Mouse (Mus musculus) lung, postnatal 10 days (tissue): ENCODE results near the gene Usp39.

Source experiments
- DNase-seq: peaks from one replicate; pipeline ENCODE4 v3.0.0; 2021

The Usp39 gene

GRCm38 (mm10) chr6:72348411-72348810 is 3.4 kb upstream of the Usp39 start:
- DNase-seq = no peak

GRCm38 (mm10) chr6:72347166-72347941 is 2.4 kb upstream of the Usp39 start, which contains the start of gene 0610030E20Rik:
Gene 0610030E20Rik (plus strand): TSS chr6:72347317.
- DNase-seq = peak; percentile 73

- no peak for DNase-seq
Observed at GRCm38 (mm10) chr6:72346261-72346660, 1.3 kb upstream of the Usp39 start.

- DNase-seq = no peak
Observed at GRCm38 (mm10) chr6:72345633-72346032, 649 bp upstream of the Usp39 start.

- no peak for DNase-seq
Observed at GRCm38 (mm10) chr6:72344396-72345073, 449 bp downstream of the Usp39 start.

- DNase-seq = no peak
Observed at GRCm38 (mm10) chr6:72340481-72340880, 4.5 kb downstream of the Usp39 start.

- no peak for DNase-seq
Observed at GRCm38 (mm10) chr6:72333111-72333510, 11.9 kb downstream of the Usp39 start.

GRCm38 (mm10) chr6:72330133-72330532 is 14.9 kb downstream of the Usp39 start:
- DNase-seq = no peak

GRCm38 (mm10) chr6:72329019-72329418 is 16.0 kb downstream of the Usp39 start:
- DNase-seq = no peak

- DNase-seq = peak; percentile 57
Observed at GRCm38 (mm10) chr6:72326274-72326673, 18.7 kb downstream of the Usp39 start.

GRCm38 (mm10) chr6:72323786-72324508 is 21.0 kb downstream of the Usp39 start:
- DNase-seq = no peak

- no peak for DNase-seq
Observed at GRCm38 (mm10) chr6:72322936-72323335, 22.0 kb downstream of the Usp39 start.

GRCm38 (mm10) chr6:72319019-72319418 is 26.0 kb downstream of the Usp39 start:
- peak; percentile 77 for DNase-seq

- DNase-seq = no peak
Observed at GRCm38 (mm10) chr6:72318440-72318839, 26.5 kb downstream of the Usp39 start.

GRCm38 (mm10) chr6:72316044-72316443 is 28.9 kb downstream of the Usp39 start:
- DNase-seq = peak; percentile 38

- no peak for DNase-seq
Observed at GRCm38 (mm10) chr6:72315384-72315783, 29.6 kb downstream of the Usp39 start.

GRCm38 (mm10) chr6:72313124-72313867 is 31.7 kb downstream of the Usp39 start:
- no peak for DNase-seq

GRCm38 (mm10) chr6:72312198-72312597 is 32.8 kb downstream of the Usp39 start:
- DNase-seq = no peak

- DNase-seq = peak; percentile 33
Observed at GRCm38 (mm10) chr6:72303510-72303909, 41.5 kb downstream of the Usp39 start.

GRCm38 (mm10) chr6:72302349-72302925 is 42.5 kb downstream of the Usp39 start:
- DNase-seq = no peak

- no peak for DNase-seq
Observed at GRCm38 (mm10) chr6:72297825-72298224, 47.2 kb downstream of the Usp39 start.

- peak; percentile 56 for DNase-seq
Observed at GRCm38 (mm10) chr6:72292972-72293651, 51.9 kb downstream of the Usp39 start.
